Comparison of ENCODE assay signal across 17 mouse cellular contexts in the genomic region with DNA sequence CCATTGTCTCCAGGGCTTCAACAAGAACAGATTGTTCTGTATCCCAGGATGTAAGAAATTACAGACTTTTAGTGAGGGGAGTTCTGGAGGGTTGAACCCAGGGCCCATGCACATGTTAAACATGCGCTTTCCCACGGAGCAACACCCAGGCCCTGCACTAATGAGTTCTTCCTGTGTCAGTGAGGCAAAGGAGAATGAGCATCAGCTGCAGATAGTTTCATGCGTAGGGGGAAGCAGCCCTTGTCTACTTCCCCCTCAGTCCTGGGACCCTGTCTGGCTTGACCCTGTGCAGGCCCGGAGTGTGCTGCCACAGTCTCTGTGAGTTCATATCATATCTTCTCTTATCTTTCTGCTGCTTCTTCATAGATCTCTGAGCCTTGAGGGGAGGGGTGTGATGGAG. TPM values are rescaled to one million over a fixed set of nuclear protein-coding genes. Genes with fewer than 3 reads are reported as not detected.
DNase-seq lines count a peak whose midpoint lies in the region; ATAC-seq and TF ChIP-seq lines count a peak whose summit lies in the region.
"Had no signal": no experiment of that assay in that cellular context is flagged by ENCODE, and none has a peak within 500 bp of the region (broad histone marks: within the 10 kb centered on the region; RNA-seq: fewer than 3 reads in every experiment).

No protein-coding gene starts in this region.

- TF ChIP-seq EP300 in liver, postnatal 0 days (IDR thresholded peaks at IDR 0.05; ENCODE audit: low read depth), result 0 out of 2 replicates have a peak, but pooled peaks have one; percentile 6

- no peaks in the 10 kb centered on the region for H3K9me3 ChIP-seq in heart, embryonic 15.5 days (replicated peaks)
- H3K9me3 ChIP-seq in liver, embryonic 13.5 days (replicated peaks), result no peaks in the 10 kb centered on the region
- no peaks in the 10 kb centered on the region for H3K9me3 ChIP-seq in liver, embryonic 11.5 days (ENCODE audit: control insufficient read depth, low read length)
- no peaks in the 10 kb centered on the region for H3K9me3 ChIP-seq in liver, postnatal 0 days (ENCODE audit: low read length)
- H3K9me3 ChIP-seq: midbrain, embryonic 12.5 days had no signal

- peaks cover 15% of the 10 kb centered on the region for H3K4me1 ChIP-seq in heart, embryonic 15.5 days (replicated peaks)
- peaks cover 2% of the 10 kb centered on the region for H3K4me1 ChIP-seq in liver, embryonic 13.5 days (replicated peaks)
- peaks cover 5% of the 10 kb centered on the region; the same call in 1 of the 2 replicates for H3K4me1 ChIP-seq in liver, embryonic 11.5 days (replicated peaks; ENCODE audit: control insufficient read depth, insufficient read depth, low read length)
- H3K4me1 ChIP-seq in liver, postnatal 0 days (ENCODE audit: insufficient read depth), result 0 out of 2 replicates have a peak, but pooled peaks cover 4% of the 10 kb centered on the region
- H3K4me1 ChIP-seq: midbrain, embryonic 12.5 days had no signal

- no peak overlapping the region for H3K4me2 ChIP-seq in heart, embryonic 15.5 days
- no peak overlapping the region for H3K4me2 ChIP-seq in liver, embryonic 13.5 days
- no peak overlapping the region for H3K4me2 ChIP-seq in liver, embryonic 11.5 days
- H3K4me2 ChIP-seq in liver, postnatal 0 days (ENCODE audit: low read depth, low read length), result no peak overlapping the region
- H3K4me2 ChIP-seq: hindbrain, embryonic 14.5 days; midbrain, embryonic 12.5 days had no signal

- H3K9ac ChIP-seq in heart, embryonic 15.5 days, result no peak overlapping the region
- H3K9ac ChIP-seq in liver, embryonic 13.5 days, result no peak overlapping the region
- no peak overlapping the region for H3K9ac ChIP-seq in liver, embryonic 11.5 days (ENCODE audit: low read depth, low read length)
- no peak overlapping the region for H3K9ac ChIP-seq in liver, postnatal 0 days (replicated peaks)
- H3K9ac ChIP-seq: forebrain, postnatal 0 days; hindbrain, embryonic 14.5 days; liver, embryonic 14.5 days; midbrain, embryonic 12.5 days had no signal

- H3K27ac ChIP-seq in heart, embryonic 15.5 days, result peak overlapping the region; percentile 44
- H3K27ac ChIP-seq in liver, embryonic 13.5 days, result 0 out of 2 replicates have a peak overlapping the region, but pooled peaks have one; percentile 29
- no peak overlapping the region for H3K27ac ChIP-seq in liver, embryonic 11.5 days (ENCODE audit: low read depth, low read length)
- H3K27ac ChIP-seq in liver, postnatal 0 days (ENCODE audit: low read depth), result peak overlapping the region; percentile 34; the same call in 1 of the 2 replicates
- H3K27ac ChIP-seq: gastrocnemius, adult 2 months; hindbrain, embryonic 14.5 days; liver, embryonic 14.5 days; midbrain, embryonic 12.5 days had no signal

- no peak for DNase-seq in heart, postnatal 25 days (ENCODE audit: low spot score)
- no peak for DNase-seq in liver, embryonic 13.5 days
- no peak for DNase-seq in liver, embryonic 11.5 days (ENCODE audit: low spot score)
- DNase-seq in kidney, postnatal 10 days, result peak; percentile 52
- DNase-seq in liver, postnatal 0 days, result no peak
- DNase-seq in thymus, postnatal 25 days, result no peak
- DNase-seq in thymus, postnatal 14 days, result no peak
- DNase-seq: cerebellum, adult 11 months; forebrain, postnatal 0 days; gastrocnemius, adult 2 months; lung, postnatal 4 days; retina, postnatal 1 day; thymus, adult 2 months had no signal

- no peak for ATAC-seq in heart, embryonic 15.5 days (replicated peaks; ENCODE audit: insufficient number of reproducible peaks, insufficient read depth, low FRiP score, low read depth)
- no peak for ATAC-seq in liver, embryonic 13.5 days (ENCODE audit: low read depth)
- ATAC-seq in liver, embryonic 11.5 days (replicated peaks; ENCODE audit: low FRiP score), result no peak
- no peak for ATAC-seq in liver, postnatal 0 days
- ATAC-seq: forebrain, postnatal 0 days had no signal

- WGBS in heart, embryonic 15.5 days, result 53% methylated on average over 4 of the region's 4 CpGs
- 61% methylated on average over 4 of the region's 4 CpGs for WGBS in liver, embryonic 13.5 days (ENCODE audit: insufficient replicate concordance)
- 54% methylated on average over 4 of the region's 4 CpGs for WGBS in liver, embryonic 11.5 days
- WGBS in liver, postnatal 0 days (ENCODE audit: insufficient replicate concordance), result 58% methylated on average over 4 of the region's 4 CpGs

- intact Hi-C loops in heart, postnatal 25 days (cut with DNase I), result no loop called here

- H3K36me3 ChIP-seq in heart, embryonic 15.5 days, result no peaks in the 10 kb centered on the region
- H3K36me3 ChIP-seq in liver, embryonic 13.5 days, result peaks cover 26% of the 10 kb centered on the region
- H3K36me3 ChIP-seq in liver, embryonic 11.5 days (ENCODE audit: control insufficient read depth, insufficient read depth, low read length), result no peaks in the 10 kb centered on the region
- H3K36me3 ChIP-seq in liver, postnatal 0 days (replicated peaks; ENCODE audit: insufficient read depth, low read length), result peaks cover 53% of the 10 kb centered on the region

- no peak for TF ChIP-seq CTCF in liver, postnatal 0 days (IDR thresholded peaks at IDR 0.05; ENCODE audit: low read depth)

- H3K4me3 ChIP-seq in heart, embryonic 15.5 days, result no peak overlapping the region
- no peak overlapping the region for H3K4me3 ChIP-seq in liver, embryonic 13.5 days (replicated peaks)
- no peak overlapping the region for H3K4me3 ChIP-seq in liver, embryonic 11.5 days (ENCODE audit: low read depth, low read length)
- H3K4me3 ChIP-seq in liver, postnatal 0 days (ENCODE audit: low read depth, low read length), result no peak overlapping the region
- H3K4me3 ChIP-seq: gastrocnemius, adult 2 months; midbrain, embryonic 12.5 days had no signal

- H3K27me3 ChIP-seq in heart, embryonic 15.5 days, result no peaks in the 10 kb centered on the region
- no peaks in the 10 kb centered on the region for H3K27me3 ChIP-seq in liver, embryonic 13.5 days
- H3K27me3 ChIP-seq in liver, embryonic 11.5 days (replicated peaks; ENCODE audit: control insufficient read depth, insufficient read depth, low read length), result no peaks in the 10 kb centered on the region
- H3K27me3 ChIP-seq in liver, postnatal 0 days (ENCODE audit: insufficient read depth, low read length), result no peaks in the 10 kb centered on the region
- H3K27me3 ChIP-seq: midbrain, embryonic 12.5 days had no signal

RNA-seq across cellular contexts. Expression of a gene that starts 29.0 kb away (rescaled TPM):
- 98.6 and 109 TPM in 2 replicates for polyA plus RNA-seq in heart, embryonic 15.5 days (2015; fragmentation: Nextera tagmentation; extraction: Ambion mirVana)
- total RNA-seq in heart, postnatal 25 days (2021), result 10 to 100 TPM; 21.6 to 23.1 TPM
- polyA plus RNA-seq in liver, embryonic 13.5 days (2015; fragmentation: Nextera tagmentation; extraction: Ambion mirVana), result 42.8 and 53.6 TPM in 2 replicates
- polyA plus RNA-seq in liver, embryonic 11.5 days (2014; fragmentation: Nextera tagmentation; extraction: Ambion mirVana), result 142 and 156 TPM in 2 replicates
- 25.5 and 28.6 TPM in 2 replicates for polyA plus RNA-seq in liver, postnatal 0 days (2015; fragmentation: Nextera tagmentation; extraction: Ambion mirVana)

RNA-seq across cellular contexts. Expression of a gene that starts 49.4 kb away (rescaled TPM):
- polyA plus RNA-seq in heart, embryonic 15.5 days (2015; fragmentation: Nextera tagmentation; extraction: Ambion mirVana), result 0.47 and 0.52 TPM in 2 replicates
- total RNA-seq in heart, postnatal 25 days (2021), result under 1 TPM in 1 of 2 experiments, not detected in 1; 0.14 TPM
- 13.4 and 17.9 TPM in 2 replicates for polyA plus RNA-seq in liver, embryonic 13.5 days (2015; fragmentation: Nextera tagmentation; extraction: Ambion mirVana)
- 29.5 and 33.0 TPM in 2 replicates for polyA plus RNA-seq in liver, embryonic 11.5 days (2014; fragmentation: Nextera tagmentation; extraction: Ambion mirVana)
- polyA plus RNA-seq in liver, postnatal 0 days (2015; fragmentation: Nextera tagmentation; extraction: Ambion mirVana), result 10.7 and 13.0 TPM in 2 replicates
- total RNA-seq: gastrocnemius, adult 2 months had no signal
